Mouse (Mus musculus): ENCODE results near the gene Tnfrsf25. TPM values are rescaled to one million over a fixed set of nuclear protein-coding genes. Genes with fewer than 3 reads are reported as not detected.
A peak's percentile ranks its signal among the peaks of the same experiment; 100 is the strongest.

Gene Tnfrsf25
- polyA plus RNA-seq, 1 experiment, result 4.0 TPM

DNA sequence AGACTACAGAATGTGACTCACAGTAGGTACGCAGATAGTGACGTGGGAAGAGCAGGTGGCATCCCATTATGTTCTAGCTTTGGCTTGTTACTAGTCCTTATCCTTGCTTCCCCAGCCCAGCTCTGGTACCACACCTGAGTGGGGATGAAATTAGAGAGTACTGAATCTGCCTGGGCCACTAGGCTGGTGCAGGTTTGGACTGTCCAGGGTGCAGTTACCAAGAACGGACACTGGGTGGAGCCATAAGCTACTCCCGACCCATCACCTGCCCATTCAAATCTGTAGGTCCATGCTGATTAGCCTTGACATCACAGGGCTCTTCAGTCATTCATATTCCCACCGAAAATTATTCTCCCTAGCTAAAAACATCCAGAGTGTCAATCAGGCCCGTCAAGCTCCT lies 24.7 kb downstream of the Tnfrsf25 start:
- no peaks in the 10 kb centered on the region for H3K79me2 ChIP-seq (ENCODE audit: control insufficient read depth, insufficient read depth)
- H3K4me3 ChIP-seq, result no peak overlapping the region
- TF ChIP-seq POLR2A (IDR thresholded peaks at IDR 0.05; ENCODE audit: insufficient read length, low read depth), result no peak
- no peak for TF ChIP-seq USF1 (IDR thresholded peaks at IDR 0.05; ENCODE audit: low read depth)
- peak in 1 of 3 experiments; percentile 15 for TF ChIP-seq MYOD1 (IDR thresholded peaks at IDR 0.05; ENCODE audit: control insufficient read depth in 1 of 3, insufficient read length in 2 of 3, low read depth in 2 of 3)
- TF ChIP-seq POLR2AphosphoS2 (IDR thresholded peaks at IDR 0.05; ENCODE audit: insufficient read length, low read depth), result no peak
- H3ac ChIP-seq (ENCODE audit: control insufficient read depth, insufficient read length), result no peak overlapping the region
- H3K36me3 ChIP-seq (ENCODE audit: control insufficient read depth, insufficient read depth), result no peaks in the 10 kb centered on the region
- H3K4me2 ChIP-seq (ENCODE audit: low read depth), result no peak overlapping the region
- H3K27me3 ChIP-seq (ENCODE audit: control insufficient read depth, insufficient read depth, insufficient read length), result peaks cover 19% of the 10 kb centered on the region

DNA sequence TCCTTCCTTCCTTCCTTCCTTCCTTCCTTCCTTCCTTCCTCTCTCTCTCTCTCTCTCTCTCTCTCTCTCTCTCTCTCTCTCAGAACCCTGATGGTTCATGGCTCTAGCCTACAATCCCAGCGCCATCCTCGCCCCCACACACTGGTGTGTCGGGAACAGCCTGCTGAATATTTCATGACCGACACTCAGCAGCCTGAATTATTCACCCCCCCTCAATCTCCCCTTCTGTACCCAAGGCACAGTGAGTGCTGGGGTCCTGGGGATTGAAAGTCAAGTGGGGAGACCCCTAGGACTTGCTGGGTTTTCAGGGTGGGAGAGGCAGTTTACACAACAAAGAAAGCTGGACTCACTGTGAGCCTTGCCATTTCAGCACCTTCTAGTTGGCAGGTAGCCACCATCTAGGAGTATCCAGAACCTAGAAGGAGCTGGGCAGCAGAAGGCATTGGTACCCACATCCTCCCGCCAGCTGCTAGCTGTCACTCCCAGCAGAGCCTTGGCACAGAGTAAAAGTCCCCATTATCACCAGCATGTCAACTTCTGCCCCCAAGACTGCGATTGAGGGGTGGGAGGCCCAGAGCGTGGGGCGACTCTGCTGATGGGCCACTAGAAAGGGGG lies 25.9 kb downstream of the Tnfrsf25 start:
- Histone ChIP-seq H3K27me3 (ENCODE audit: control insufficient read depth, insufficient read depth, insufficient read length) (peaks cover 21% of the 10 kb centered on the region), H3K79me2 (ENCODE audit: control insufficient read depth, insufficient read depth) (no peaks in the 10 kb centered on the region), H3K4me2 (ENCODE audit: low read depth) (no peak overlapping the region), H3K36me3 (ENCODE audit: control insufficient read depth, insufficient read depth) (no peaks in the 10 kb centered on the region), H3ac (ENCODE audit: control insufficient read depth, insufficient read length) (no peak overlapping the region), H3K4me3 (no peak overlapping the region)
- TF ChIP-seq MYOD1 (IDR thresholded peaks at IDR 0.05; ENCODE audit: control insufficient read depth in 1 of 3, insufficient read length in 2 of 3, low read depth in 2 of 3) (peak in 1 of 3 experiments; percentile 40), USF1 (IDR thresholded peaks at IDR 0.05; ENCODE audit: low read depth) (no peak)

DNA sequence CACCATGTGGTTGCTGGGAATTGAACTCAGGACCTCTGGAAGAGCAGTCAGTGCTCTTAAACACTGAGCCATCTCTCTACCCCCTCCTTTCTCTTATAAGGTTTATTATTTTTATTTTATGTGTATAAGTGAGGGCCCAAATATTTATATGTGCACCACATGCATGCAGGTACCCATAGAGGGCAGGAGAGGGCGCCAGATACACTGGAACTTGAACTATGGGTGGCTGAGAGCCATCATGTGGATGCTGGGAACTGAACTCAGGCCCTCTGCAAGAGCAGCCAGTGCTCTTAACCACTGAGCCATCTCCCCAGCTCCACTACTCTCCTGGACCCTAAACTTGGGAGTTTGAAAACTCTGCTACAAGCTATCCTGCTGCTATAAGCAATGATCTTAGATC lies 27.9 kb downstream of the Tnfrsf25 start:
- Histone ChIP-seq H3K4me3 (no peak overlapping the region), H3K4me2 (ENCODE audit: low read depth) (no peak overlapping the region), H3K79me2 (ENCODE audit: control insufficient read depth, insufficient read depth) (no peaks in the 10 kb centered on the region), H3K27me3 (ENCODE audit: control insufficient read depth, insufficient read depth, insufficient read length) (peaks cover 41% of the 10 kb centered on the region), H3K36me3 (ENCODE audit: control insufficient read depth, insufficient read depth) (no peaks in the 10 kb centered on the region), H3ac (ENCODE audit: control insufficient read depth, insufficient read length) (no peak overlapping the region)
- TF ChIP-seq SRF (IDR thresholded peaks at IDR 0.05; ENCODE audit: control insufficient read depth, insufficient read length, low read depth) (no peak), E2F4 (IDR thresholded peaks at IDR 0.05; ENCODE audit: insufficient read depth) (no peak), TCF3 (IDR thresholded peaks at IDR 0.05; ENCODE audit: insufficient read length, low read depth) (no peak), MYOG (IDR thresholded peaks at IDR 0.05; ENCODE audit: control insufficient read depth in 1 of 3, insufficient read depth in 1 of 3, insufficient read length in 2 of 3, low read depth in 2 of 3) (no peak), POLR2AphosphoS2 (IDR thresholded peaks at IDR 0.05; ENCODE audit: insufficient read length, low read depth) (no peak), CEBPB (IDR thresholded peaks at IDR 0.05; ENCODE audit: insufficient read depth, poor library complexity, severe bottlenecking) (no peak)

DNA sequence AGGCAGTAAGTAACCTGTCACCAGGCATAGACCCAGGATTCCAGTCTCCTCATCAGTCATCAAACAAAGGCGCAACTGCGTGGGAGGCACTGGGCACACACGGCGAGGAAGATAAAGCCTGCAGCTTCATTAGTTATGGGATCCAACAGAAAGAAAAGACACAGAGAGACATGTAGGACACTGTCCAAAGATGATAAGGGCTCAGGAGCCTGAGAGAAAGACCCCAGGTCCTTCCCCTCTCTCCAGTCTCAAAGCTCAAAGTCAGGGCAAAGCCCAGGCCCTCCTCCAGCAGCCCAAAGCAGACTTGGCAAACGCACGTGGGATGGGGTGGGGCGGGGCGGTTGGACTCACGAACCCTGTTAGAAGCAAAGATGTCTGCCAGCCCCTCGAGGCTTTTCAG lies 29.7 kb downstream of the Tnfrsf25 start:
- H3K4me3 ChIP-seq, result no peak overlapping the region
- no peak overlapping the region for H3ac ChIP-seq (ENCODE audit: control insufficient read depth, insufficient read length)
- H3K27me3 ChIP-seq (ENCODE audit: control insufficient read depth, insufficient read depth, insufficient read length), result peaks cover 53% of the 10 kb centered on the region
- no peaks in the 10 kb centered on the region for H3K79me2 ChIP-seq (ENCODE audit: control insufficient read depth, insufficient read depth)
- H3K36me3 ChIP-seq (ENCODE audit: control insufficient read depth, insufficient read depth), result no peaks in the 10 kb centered on the region
- TF ChIP-seq MAX (IDR thresholded peaks at IDR 0.05; ENCODE audit: low read depth), result no peak
- TF ChIP-seq CEBPB (IDR thresholded peaks at IDR 0.05; ENCODE audit: insufficient read depth, poor library complexity, severe bottlenecking), result no peak
- no peak for TF ChIP-seq USF1 (IDR thresholded peaks at IDR 0.05; ENCODE audit: low read depth)
- TF ChIP-seq SRF (IDR thresholded peaks at IDR 0.05; ENCODE audit: control insufficient read depth, insufficient read length, low read depth), result no peak
- H3K4me2 ChIP-seq (ENCODE audit: low read depth), result no peak overlapping the region

DNA sequence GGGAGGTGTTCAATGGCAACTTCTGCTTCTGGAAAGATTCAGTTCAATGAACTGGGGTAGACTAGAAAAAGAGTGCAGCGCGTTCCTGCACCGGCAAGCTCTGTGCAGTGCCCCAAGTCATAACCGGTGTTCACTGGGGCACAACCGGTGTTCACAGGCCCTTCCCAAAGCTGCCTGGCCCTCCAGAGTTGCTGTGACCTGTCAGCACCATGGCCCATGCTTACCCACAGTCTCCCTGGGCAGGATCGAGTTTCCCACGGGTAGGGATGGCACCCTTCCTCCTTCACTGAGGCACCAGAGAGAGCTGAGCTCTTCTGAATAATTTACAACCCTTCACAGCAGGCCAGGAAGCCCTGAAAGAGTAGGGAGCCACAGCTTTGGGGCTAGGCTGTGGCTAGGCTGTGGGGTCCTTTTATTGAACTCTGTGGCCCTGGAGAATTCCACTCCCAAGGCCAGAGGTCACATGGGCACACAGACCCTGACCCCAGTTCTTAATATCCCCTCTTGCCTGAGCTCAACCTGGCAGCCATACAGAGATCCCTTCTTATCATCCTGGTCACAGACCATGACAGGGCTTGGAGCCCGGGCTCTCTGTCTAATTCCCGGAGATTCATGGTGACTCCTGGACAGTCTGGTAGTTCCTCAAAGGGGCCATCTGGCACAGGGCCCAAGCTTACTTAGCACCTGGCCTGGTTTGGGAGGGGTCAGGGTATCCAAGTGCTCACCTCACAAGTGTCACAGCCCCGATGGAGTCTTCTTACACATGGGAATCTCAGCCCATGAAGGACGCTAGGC lies 30.5 kb downstream of the Tnfrsf25 start:
- no peak overlapping the region for H3K4me3 ChIP-seq
- no peak overlapping the region for H3ac ChIP-seq (ENCODE audit: control insufficient read depth, insufficient read length)
- no peak overlapping the region for H3K4me2 ChIP-seq (ENCODE audit: low read depth)
- no peaks in the 10 kb centered on the region for H3K79me2 ChIP-seq (ENCODE audit: control insufficient read depth, insufficient read depth)
- peaks cover 54% of the 10 kb centered on the region for H3K27me3 ChIP-seq (ENCODE audit: control insufficient read depth, insufficient read depth, insufficient read length)
- TF ChIP-seq POLR2A (IDR thresholded peaks at IDR 0.05; ENCODE audit: insufficient read length, low read depth) (no peak), POLR2AphosphoS2 (IDR thresholded peaks at IDR 0.05; ENCODE audit: insufficient read length, low read depth) (no peak), MYOD1 (IDR thresholded peaks at IDR 0.05; ENCODE audit: control insufficient read depth in 1 of 3, insufficient read length in 2 of 3, low read depth in 2 of 3) (no peak), TCF12 (IDR thresholded peaks at IDR 0.05; ENCODE audit: insufficient read depth, poor library complexity, severe bottlenecking) (no peak), TCF3 (IDR thresholded peaks at IDR 0.05; ENCODE audit: insufficient read length, low read depth) (no peak), SRF (IDR thresholded peaks at IDR 0.05; ENCODE audit: control insufficient read depth, insufficient read length, low read depth) (no peak), USF1 (IDR thresholded peaks at IDR 0.05; ENCODE audit: low read depth) (no peak)
- no peaks in the 10 kb centered on the region for H3K36me3 ChIP-seq (ENCODE audit: control insufficient read depth, insufficient read depth)

DNA sequence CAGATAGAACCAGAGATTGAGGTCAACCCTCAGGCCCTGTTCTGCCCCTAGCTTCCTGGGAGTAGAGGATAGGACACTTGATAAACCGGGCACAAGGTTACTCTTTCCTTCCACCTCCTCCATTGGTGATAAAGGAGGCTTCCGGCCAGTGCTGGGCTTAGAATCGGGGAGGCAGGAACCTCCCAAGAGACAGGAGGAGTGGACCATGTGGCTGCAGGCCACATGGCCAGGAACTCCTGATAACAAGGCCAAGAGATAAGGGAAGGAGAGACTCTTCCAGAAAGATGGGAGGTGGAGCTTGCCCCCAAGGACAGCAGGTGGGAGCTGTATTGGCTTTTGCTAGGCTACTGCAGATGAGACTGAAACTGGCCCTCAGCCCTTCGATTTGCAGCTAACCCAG lies 34.8 kb downstream of the Tnfrsf25 start:
- Histone ChIP-seq H3K36me3 (ENCODE audit: control insufficient read depth, insufficient read depth) (no peaks in the 10 kb centered on the region), H3ac (ENCODE audit: control insufficient read depth, insufficient read length) (no peak overlapping the region), H3K79me2 (ENCODE audit: control insufficient read depth, insufficient read depth) (no peaks in the 10 kb centered on the region), H3K4me2 (ENCODE audit: low read depth) (no peak overlapping the region), H3K4me3 (no peak overlapping the region), H3K27me3 (ENCODE audit: control insufficient read depth, insufficient read depth, insufficient read length) (peaks cover 61% of the 10 kb centered on the region)
- TF ChIP-seq CEBPB (IDR thresholded peaks at IDR 0.05; ENCODE audit: insufficient read depth, poor library complexity, severe bottlenecking) (no peak), MYOG (IDR thresholded peaks at IDR 0.05; ENCODE audit: control insufficient read depth in 1 of 3, insufficient read depth in 1 of 3, insufficient read length in 2 of 3, low read depth in 2 of 3) (no peak), MYOD1 (IDR thresholded peaks at IDR 0.05; ENCODE audit: control insufficient read depth in 1 of 3, insufficient read length in 2 of 3, low read depth in 2 of 3) (no peak), TCF3 (IDR thresholded peaks at IDR 0.05; ENCODE audit: insufficient read length, low read depth) (no peak), POLR2AphosphoS2 (IDR thresholded peaks at IDR 0.05; ENCODE audit: insufficient read length, low read depth) (no peak), POLR2A (IDR thresholded peaks at IDR 0.05; ENCODE audit: insufficient read length, low read depth) (no peak), USF1 (IDR thresholded peaks at IDR 0.05; ENCODE audit: low read depth) (no peak), REST (IDR thresholded peaks at IDR 0.05; ENCODE audit: insufficient read depth, insufficient read length) (no peak), E2F4 (IDR thresholded peaks at IDR 0.05; ENCODE audit: insufficient read depth) (no peak), MAX (IDR thresholded peaks at IDR 0.05; ENCODE audit: low read depth) (no peak), SRF (IDR thresholded peaks at IDR 0.05; ENCODE audit: control insufficient read depth, insufficient read length, low read depth) (no peak), TCF12 (IDR thresholded peaks at IDR 0.05; ENCODE audit: insufficient read depth, poor library complexity, severe bottlenecking) (no peak)

Measured in myocyte (in vitro differentiated cells).